Mouse (Mus musculus): ENCODE results near the gene Slc4a4.
"Not testable (repeated sequence)": the region's sequence is repeated elsewhere in the genome, so short reads cannot be mapped to it uniquely, and the experiment has no call there.

The Slc4a4 gene

DNA sequence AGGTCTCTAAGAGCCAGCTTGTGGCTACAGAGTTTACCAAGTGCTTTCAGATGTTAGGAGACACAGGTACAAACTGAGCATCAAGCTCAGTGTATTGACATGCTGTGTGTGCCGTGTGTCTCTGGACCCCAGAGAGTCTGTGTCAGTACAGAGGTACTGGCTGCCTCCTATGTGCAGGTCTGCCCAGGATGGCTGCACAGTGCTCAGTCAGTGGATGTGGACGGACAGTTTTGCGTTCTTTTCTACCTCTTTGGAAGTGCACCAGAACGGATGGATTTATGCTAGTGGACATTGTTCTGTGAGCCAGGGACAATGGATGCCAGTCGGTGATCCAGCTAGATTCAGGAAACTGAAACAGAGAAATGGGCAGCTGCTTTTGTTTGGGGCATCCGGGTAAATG lies 72.8 kb downstream of the Slc4a4 start:
- no peak for DNase-seq (ENCODE audit: extremely low spot score, low spot score)

DNA sequence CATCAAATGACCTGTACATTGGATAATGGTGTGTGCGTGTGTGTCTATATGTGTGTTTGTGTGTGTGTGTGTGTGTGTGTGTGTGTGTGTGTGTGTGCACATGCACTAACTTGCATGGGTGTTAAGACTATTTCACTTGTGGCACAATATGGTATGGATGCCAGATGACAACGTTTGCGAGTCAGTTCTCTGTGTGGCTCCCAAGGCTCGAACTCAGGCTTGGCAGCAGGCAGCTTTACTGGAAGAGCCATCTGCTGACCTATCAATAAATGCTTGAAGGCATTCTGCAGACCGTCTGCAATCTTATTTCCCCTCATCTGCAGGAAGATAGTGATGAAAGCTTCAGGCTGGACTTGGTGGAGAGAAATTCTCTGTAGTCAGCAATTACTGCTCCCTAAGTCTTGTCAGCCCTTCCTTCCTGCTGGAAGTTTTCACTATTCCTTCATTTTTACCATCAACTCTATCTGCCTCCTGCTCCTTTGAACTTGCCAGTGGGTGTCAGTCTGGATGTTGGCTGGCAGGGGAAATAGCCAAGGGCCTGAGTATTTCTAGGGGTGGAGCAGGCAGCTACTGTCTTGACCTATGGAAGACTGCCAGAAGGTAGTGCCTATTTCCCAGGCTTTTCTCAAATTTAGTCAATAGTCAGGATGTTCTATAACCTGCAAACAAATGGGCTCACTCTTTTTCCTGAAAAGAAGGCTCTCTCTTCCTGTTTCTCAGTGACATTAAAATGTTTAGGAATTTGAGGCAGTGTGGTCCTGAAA lies 73.9 kb downstream of the Slc4a4 start:
- no peak for DNase-seq (ENCODE audit: extremely low spot score, low spot score)

DNA sequence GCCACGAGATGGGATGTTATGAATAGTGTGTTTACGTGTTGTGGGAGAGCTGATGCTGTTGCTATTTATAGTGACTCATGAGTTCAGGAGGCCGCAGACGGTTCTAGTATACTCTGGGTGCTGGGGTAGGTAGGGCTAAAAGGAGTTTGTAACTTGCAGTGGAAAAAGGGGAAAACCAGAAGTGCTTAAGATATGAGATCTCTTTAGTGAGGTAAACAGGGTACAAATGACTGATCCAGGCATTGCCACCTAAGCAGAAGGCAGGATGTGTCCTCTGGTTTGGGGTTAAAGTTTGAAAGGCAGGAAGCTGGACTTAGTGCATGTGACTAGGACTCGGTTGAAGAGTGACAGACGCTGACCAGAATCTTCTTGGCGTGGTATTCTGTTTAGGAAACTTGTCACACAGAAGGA lies 74.7 kb downstream of the Slc4a4 start:
- no peak for DNase-seq (ENCODE audit: extremely low spot score, low spot score)

DNA sequence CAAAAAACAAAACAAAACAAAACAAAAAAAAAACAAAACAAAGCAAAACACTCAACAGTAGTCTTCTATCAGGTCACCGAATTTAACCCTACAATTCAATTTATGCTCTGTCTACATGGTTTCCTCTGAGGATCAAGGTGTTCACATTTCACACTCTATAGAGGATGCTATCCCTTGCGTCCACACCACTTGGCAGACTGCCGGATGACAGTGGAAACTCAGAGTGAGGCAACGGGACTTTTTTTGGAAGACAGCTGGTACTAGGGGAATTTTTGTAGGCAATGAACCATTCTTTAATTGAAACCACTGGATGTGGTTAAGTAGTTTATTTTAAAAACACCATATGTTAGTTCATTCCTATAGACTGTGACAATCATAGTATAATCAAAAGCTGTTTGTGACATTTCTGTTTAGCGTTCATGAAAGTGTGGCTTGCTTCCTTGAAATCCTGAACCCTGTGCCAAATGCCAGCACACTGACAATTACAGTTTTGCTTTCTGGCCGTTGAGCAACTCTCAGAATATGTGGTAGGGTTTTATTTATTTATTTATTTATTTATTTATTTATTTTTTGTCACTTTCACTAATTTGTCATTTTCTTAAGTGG lies 78.2 kb downstream of the Slc4a4 start:
- DNase-seq (ENCODE audit: extremely low spot score, low spot score): no peak

DNA sequence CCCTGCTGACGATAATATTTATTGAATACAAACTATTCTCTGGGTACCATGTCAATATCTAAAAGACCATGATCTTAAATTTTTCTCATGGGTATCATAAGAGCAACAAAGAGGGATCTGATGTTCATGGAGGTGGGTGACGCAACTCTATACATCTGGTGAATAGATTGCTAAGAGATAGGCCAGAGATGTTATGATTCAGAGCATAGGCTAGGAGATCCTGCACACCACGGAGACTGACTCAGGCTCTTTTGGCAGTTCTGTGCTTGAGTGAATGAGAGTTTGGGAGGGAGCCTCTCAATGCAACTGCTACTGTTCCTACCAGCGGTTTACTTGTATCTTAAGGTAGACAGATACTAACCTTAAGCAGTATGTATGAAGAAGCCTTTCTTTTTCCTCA lies 79.9 kb downstream of the Slc4a4 start:
- DNase-seq (ENCODE audit: extremely low spot score, low spot score): no peak

DNA sequence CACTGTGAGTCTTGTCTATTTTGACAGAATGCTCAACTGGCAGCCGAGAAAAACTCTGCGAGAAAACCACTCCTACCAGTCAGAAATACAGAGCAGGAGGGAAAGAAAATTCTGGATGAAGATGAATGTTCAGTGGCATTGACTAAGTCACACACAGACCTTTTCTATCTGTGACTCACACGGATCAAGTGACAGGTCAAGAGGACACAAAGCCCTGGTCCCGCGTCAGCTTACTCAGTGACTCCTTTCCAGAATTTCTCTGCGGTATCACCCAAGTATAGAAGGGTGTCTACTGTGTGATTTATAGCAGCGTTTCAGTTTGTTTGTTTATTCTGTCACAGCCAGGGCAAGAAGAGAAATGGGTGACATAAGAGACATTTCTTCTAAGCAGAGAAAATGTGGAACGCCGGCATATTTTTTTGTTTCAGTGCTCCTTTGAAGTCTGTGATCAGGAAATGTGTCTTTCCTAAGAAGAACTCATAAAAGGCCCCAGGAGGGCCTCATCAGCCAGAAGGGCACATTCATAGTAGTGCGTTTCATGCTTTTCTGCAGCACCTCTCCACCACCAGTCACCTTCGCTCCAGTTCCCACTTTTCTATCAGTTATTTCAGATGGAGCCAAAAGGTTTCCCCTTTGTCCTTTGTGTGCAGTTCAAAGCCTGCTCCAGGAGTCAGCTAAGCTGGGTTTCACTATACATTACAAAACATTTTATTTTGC lies 82.5 kb downstream of the Slc4a4 start:
- no peak for DNase-seq (ENCODE audit: extremely low spot score, low spot score)

DNA sequence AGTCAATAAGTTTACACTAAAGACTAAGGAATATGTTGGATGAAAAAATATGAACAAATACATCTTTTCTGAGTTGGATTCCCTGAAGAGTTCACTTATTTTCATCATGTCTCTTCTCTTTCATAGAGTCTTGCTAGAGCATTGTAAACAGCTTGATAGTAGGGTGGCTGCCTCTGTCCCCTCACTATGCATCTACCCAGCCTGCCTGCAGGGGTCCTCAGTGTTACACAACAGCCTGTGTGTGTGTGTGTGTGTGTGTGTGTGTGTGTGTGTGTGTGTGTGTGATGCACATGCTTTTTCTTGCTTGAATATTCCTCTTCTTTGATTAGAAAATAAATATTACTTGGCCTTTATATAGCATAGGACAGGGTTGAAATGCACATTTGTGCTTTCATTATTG lies 84.9 kb downstream of the Slc4a4 start:
- no peak for DNase-seq (ENCODE audit: extremely low spot score, low spot score)

DNA sequence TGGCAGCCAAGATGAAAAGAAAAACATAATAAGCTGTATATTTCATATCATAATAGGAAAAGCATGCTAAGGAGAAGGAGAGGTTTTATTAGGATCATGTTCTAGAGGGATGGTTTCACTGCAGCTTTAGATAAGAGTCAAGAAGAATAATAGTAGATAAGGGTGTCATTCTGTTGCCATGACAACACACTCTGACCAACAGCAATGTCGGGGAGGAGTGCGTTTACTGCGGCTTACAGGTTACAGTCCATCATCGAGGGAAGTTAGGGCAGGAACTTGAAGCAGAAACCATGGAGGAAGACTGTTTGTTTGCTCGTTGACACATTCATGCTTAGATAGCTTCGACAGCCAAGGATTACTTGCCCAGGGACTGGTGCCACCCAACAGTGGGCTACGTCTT lies 85.7 kb downstream of the Slc4a4 start:
- no peak for DNase-seq (ENCODE audit: extremely low spot score, low spot score)

DNA sequence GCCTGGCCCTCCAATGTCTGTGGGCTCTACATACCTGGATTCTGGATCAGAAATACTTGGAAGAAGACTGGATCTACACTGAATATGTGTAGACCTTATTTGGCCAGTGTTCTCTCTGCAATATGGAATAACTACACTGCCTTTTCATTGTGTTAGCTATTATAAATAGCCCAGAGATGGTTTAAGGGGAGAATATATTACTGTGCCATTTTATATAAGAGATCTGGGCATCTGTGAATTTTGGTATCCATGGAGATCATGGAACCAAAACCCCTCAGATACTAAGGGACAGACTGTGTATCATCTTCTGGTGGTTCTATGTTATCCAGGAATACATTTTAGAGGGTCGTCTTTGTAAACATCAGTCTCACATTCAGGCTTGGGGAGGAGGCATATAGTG lies 86.5 kb downstream of the Slc4a4 start:
- no peak for DNase-seq (ENCODE audit: extremely low spot score, low spot score)

DNA sequence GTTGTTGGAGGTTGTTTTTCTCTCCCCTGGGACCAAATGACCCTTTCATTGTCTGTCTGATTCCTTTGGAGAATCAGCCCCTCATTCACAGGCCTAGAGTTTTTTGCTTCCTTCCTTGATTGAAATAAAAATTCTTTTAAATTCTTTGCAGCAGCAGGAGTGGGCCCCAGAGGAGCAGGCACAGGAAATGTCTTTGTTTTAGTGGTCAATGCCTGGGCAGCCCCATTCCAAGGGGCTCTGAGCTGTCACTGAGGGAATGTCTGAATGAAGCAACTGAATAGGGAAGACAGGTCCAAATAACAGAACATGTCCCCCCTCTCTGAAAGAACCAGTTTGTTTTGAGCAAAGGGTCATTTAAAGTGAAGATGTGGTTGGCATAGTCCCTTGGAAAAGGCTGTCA lies 89.1 kb downstream of the Slc4a4 start:
- no peak for DNase-seq (ENCODE audit: extremely low spot score, low spot score)

DNA sequence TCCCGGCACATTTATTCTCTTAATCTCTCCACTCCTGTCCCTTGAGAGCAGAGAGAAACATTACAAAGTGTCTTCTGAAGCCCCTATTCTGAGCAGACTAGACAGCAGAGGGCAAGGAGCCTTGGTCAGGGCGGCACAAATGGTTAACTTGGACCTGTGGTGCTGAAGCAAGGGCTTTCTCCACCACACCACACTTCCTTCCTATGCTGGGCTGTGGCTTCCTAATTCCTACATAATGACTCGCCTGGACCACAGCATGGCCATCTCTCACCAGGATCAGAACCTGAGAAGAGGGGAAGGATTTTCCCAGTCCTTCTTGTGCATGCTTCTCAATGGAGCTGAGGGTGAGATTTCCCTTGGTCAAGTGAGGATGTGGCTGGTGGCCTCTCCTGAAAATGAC lies 89.8 kb downstream of the Slc4a4 start:
- no peak for DNase-seq (ENCODE audit: extremely low spot score, low spot score)

DNA sequence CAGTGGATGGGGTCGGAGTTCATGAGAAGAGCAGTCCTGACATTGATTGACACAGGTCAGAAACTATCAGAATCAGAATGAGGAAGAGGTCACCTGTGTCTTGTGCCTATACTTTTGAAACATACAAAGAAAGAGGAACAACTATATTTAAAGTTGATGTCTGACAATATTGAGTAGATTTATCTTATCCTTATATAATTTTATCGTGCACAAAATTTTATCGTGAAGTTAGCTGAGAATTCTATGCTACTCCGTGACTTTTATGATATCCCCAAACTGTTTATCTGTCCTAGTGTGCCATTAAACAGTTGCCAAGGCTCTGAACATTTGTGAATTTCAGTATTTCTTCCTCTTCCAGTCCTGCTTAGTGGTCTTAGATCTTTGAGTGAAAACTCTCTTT lies 94.1 kb downstream of the Slc4a4 start:
- DNase-seq (ENCODE audit: extremely low spot score, low spot score): no peak

DNA sequence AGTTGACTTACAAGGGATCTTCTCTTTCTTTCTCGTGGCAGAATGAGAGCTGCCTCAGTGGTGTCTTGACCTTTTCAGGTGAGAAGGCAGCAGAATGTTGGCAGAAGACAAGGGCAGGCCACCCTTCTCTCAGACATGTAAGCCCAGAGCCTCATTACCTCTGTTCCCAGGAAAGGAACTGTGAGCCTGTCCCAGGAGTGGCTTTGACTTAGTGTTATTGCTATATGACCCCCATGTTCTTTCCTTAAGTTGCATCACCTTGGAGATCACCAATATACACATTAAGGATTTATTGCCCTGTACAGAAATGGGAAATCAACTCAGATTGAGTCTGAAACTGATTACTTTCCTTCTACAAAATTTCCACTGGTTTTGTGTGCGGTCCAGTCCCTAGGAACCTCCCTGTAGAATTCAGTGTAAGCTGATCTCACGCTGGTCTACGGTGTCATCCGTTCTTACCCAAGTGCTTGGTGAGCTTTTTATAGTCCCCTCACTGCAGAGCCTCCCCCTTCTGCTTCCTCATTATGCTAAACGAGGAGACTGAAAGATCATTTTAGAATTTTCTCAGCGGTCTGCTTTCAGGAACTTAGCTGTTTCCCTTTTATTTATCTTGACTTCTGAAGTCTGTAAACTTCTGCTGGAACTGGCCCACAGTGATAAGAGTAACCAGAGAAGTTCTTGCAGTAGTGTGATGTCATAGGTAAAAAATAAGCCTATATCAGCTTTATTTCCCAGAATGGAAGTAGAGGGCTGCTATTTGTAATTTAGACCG lies 94.8 kb downstream of the Slc4a4 start:
- DNase-seq (ENCODE audit: extremely low spot score, low spot score): no peak

DNA sequence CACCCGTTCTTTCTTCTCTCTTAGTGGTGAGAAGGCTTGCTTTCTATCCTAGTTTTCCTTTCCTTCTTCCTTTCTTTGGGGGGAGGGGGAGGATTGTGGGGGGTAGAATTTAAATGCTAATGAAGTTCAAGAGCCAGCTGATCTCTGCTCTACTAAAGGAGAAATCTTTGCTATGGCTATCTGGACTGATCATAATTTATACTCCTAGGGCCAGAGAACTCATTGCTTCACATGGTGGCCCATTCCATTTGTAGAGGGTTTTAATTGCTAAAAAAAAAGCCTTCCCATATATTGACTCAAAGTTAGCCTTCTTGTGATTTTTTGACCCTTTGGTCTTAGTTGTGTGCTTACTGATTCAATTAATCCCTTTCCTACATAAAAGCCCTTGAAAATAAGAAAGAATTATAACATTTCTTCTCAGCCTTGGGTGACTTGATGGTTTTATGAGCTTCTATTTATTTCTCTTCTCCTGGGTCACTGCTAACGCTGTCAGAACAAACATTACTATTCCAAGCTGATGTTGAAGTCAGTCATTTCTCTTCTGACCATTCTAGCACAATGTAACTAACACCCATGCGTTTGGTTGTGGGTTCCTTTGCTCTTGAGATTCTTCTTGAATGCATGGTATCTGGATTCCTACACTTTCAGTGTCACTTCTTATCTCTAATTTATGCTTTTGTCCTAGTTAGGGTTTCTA lies 95.6 kb downstream of the Slc4a4 start:
- no peak for DNase-seq (ENCODE audit: extremely low spot score, low spot score)

DNA sequence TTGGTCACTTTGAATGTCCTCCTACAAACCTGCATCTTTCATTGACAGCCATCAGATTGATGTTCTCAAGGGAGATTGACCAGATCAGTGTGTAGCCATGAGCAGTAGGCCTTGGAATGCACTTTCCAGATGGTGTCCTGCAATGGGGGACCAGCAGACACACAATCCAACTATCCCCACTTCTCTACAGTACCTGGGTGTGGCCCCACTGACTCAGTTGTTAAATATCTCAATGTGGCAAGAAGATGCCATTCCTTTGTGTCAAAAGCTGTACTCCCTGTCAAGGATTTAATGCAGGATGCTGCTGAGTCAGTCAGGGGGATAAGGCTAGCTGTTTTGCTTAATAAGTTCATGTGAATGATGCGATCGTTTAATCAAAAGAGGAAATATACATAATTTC lies 96.6 kb downstream of the Slc4a4 start:
- DNase-seq (ENCODE audit: extremely low spot score, low spot score): no peak

DNA sequence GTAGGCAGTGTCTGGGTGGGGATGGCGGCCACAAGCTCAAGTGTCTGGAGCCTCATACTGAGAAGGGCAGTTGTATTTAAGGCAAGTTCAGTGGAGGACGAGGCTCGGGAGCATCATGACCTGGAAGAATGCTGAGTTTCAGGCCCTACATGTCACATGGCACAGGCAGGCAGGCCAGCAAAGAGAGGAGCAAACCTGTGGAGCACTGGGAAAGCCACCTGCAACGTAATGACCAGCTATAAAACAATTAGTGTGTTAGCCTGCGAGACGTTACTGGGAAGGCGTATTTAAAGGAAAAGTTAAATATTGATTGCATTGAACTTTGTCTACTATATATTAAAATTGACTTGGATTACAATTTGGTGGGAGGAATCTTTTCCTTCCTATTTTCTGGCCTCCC lies 97.0 kb downstream of the Slc4a4 start:
- DNase-seq (ENCODE audit: extremely low spot score, low spot score): no peak

DNA sequence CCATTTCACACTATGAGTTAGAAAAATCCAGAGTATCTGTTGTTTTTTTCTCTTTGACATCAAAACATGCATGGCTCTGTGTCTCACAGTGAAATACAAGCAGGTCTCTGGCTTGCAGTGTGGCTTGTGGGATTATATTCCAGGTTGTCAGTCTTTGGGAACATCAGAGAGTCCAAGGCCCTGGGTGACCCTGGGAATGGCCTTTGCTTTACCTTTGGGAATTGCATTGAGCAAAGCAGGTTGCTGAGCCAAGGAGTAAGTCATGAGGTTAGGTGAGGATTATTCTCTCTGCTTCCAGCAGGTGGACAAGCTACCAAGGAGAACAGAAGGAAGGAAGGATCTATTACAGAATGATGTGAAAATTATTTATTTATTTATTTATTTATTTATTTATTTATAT lies 102.4 kb downstream of the Slc4a4 start:
- no peak for DNase-seq (ENCODE audit: extremely low spot score, low spot score)

DNA sequence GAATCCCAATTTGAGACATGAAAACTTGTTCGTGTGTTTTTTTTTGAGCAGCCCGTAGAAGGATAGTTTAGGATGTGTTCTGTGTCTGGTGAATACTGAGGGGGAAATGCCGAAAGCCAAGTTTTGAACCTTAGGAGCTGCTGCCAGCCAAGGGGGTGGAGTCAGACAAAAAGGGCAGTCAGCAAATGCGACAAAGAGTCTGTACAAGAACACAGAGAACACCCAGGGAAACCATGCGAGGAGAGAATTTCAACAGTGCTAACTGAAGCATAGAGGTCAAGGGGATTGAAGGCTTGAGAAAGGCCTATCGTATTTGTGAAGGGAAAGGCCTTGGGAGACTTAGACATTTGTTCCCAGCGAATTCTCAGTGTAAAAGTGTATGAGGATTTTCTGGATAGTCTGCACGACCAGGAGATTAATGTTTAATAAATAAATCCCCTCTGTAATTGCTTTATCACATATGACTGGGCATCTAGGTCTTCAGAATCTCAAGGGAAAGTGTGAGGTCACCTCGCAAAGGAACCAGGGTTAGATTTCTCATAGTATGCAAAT lies 103.7 kb downstream of the Slc4a4 start:
- DNase-seq (ENCODE audit: extremely low spot score, low spot score): no peak

DNA sequence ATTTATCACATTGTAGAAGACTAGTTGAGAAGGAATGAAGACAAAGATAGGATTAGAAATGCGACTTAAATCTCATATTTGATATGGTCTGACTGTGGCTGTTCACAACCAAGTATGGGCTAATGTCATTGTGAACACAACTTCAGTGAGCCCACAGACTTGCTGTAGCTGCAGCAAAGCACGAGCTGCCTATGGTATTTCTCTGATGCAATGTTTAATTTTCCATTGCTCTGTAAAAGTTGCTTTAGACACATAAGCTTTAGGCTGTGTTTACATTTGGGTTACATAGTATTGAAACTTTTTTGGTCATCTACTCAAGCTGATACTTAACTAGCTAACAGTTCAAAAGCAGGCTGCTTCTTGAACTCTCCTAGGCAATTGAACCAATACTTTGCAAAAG lies 104.7 kb downstream of the Slc4a4 start:
- not testable (repeated sequence) for DNase-seq (ENCODE audit: extremely low spot score, low spot score)

DNA sequence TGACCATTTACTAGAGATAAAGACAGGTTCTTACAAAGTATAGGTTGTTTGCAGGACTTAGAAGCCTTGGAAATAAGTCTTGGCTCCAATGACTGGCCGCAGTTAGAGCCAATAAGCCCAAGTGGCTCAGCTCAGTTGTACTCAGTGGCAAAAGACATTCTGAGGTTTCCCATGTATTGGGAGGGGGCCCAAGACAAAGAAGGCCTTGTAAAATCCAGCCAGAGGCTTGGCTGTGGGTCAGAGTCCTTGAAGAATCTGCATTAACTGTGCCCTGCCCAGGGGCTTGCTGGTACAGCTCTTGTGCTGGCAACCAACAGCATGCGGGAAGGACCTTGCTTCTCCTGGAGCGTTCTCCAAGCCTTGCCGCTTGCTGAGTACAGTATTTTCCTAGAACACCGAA lies 107.9 kb downstream of the Slc4a4 start:
- DNase-seq (ENCODE audit: extremely low spot score, low spot score): no peak

DNA sequence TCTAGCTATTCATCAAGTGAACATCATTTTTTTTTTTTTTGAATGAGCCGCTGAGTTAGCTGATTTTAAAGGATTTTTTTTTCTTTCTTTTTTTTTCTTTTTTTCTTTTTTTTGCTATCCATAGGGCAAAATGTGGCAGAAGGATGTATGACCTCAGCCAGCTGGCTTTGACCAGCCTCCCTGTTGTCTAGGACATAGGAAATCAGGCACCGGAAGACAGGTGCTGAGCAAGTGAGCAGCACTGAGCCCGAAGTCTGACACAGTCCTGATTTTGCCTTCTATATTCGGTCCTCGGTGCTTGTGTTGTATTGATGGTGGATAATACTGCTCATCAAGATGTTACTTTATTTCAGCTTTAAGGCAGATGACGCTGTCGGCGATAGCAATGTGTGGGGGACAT lies 109.6 kb downstream of the Slc4a4 start:
- no peak for DNase-seq (ENCODE audit: extremely low spot score, low spot score)
